Mouse (Mus musculus) midbrain, embryonic 11.5 days (tissue): ENCODE results near the gene Sf3b2. TPM values are rescaled to one million over a fixed set of nuclear protein-coding genes. Genes with fewer than 3 reads are reported as not detected.

ENCODE experiments used
- ATAC-seq: fragments of 200-750 bp; cut with Nextera tagmentation; 2 replicates; pipeline ENCODE4 v1.8.0; 2017; ENCODE audit warnings: moderate TSS enrichment, moderate library complexity; ENCODE audit not compliant: low FRiP score
- DNase-seq: peaks from one replicate; pipeline ENCODE4 v3.0.0; 2015; ENCODE audit warnings: low spot score; ENCODE audit errors: missing footprints
- H3K27ac ChIP-seq: fragments of 300-500 bp; sonication (generic); 2 replicates; pipeline ENCODE4 v1.5.1; 2014; ENCODE audit warnings: low read depth, low read length
- H3K27me3 ChIP-seq: fragments of 300-500 bp; sonication (generic); 2 replicates; pipeline ENCODE4 v1.6.1; 2014; ENCODE audit warnings: mild to moderate bottlenecking, low read length, moderate library complexity, mixed read lengths; ENCODE audit not compliant: control insufficient read depth, insufficient read depth
- H3K36me3 ChIP-seq: fragments of 300-500 bp; sonication (generic); 2 replicates; pipeline ENCODE4 v1.6.1; 2014; ENCODE audit warnings: mild to moderate bottlenecking, low read length, moderate library complexity, mixed read lengths; ENCODE audit not compliant: control insufficient read depth, insufficient read depth
- H3K4me1 ChIP-seq: fragments of 300-500 bp; sonication (generic); 2 replicates; pipeline ENCODE4 v1.6.1; 2014; ENCODE audit warnings: low read length; ENCODE audit not compliant: control insufficient read depth, insufficient read depth
- H3K4me2 ChIP-seq: fragments of 300-500 bp; sonication (generic); 2 replicates; pipeline ENCODE4 v1.6.1; 2014; ENCODE audit warnings: mild to moderate bottlenecking, moderate library complexity
- H3K4me3 ChIP-seq: fragments of 300-500 bp; sonication (generic); 2 replicates; pipeline ENCODE4 v1.5.1; 2014; ENCODE audit warnings: low read depth, low read length
- H3K9ac ChIP-seq: fragments of 300-500 bp; sonication (generic); 2 replicates; pipeline ENCODE4 v1.6.1; 2014; ENCODE audit warnings: low read length
- H3K9me3 ChIP-seq: fragments of 300-500 bp; sonication (generic); 2 replicates; pipeline ENCODE4 v1.6.1; 2016; ENCODE audit warnings: low read length; ENCODE audit not compliant: control insufficient read depth
- WGBS: fragments of 180-500 bp; shearing (Covaris S2); extraction: QIAGEN DNeasy Blood & Tissue Kit; methylation state at CpG from one replicate; pipeline ENCODE4 v1.1.7; 2014; 5-methylcytosine and 5-hydroxymethylcytosine counted together
- polyA plus RNA-seq: library from polyadenylated mRNA; unstranded; fragments of >200 nt; fragmentation: Nextera tagmentation; extraction: Ambion mirVana; gene quantifications from 2 replicates; pipeline ENCODE4 v1.2.1, GENCODE M21; 2014

Sf3b2 gene
- polyA plus RNA-seq, 1 experiment from 2014 or later: 399 TPM

- no peak for DNase-seq
Measured at GRCm38 (mm10) chr19:5306968-5307734, 11.9 kb upstream of the Sf3b2 start.

GRCm38 (mm10) chr19:5306279-5306678 lies 11.0 kb upstream of the Sf3b2 start:
- peak; percentile 49 for DNase-seq
- H3K4me3 ChIP-seq: no peak overlapping the region
- WGBS: 77% methylated on average over 6 of the region's 6 CpGs
- no peak overlapping the region for H3K9ac ChIP-seq
- H3K36me3 ChIP-seq: peaks cover 10% of the 10 kb centered on the region
- peaks cover 5% of the 10 kb centered on the region; the same call in 1 of the 2 replicates for H3K27me3 ChIP-seq
- no peaks in the 10 kb centered on the region for H3K4me1 ChIP-seq
- H3K9me3 ChIP-seq: no peaks in the 10 kb centered on the region; the same call in 1 of the 2 replicates
- no peak overlapping the region for H3K4me2 ChIP-seq
- no peak for ATAC-seq
- no peak overlapping the region for H3K27ac ChIP-seq

More at GRCm38 (mm10) chr19:5306968-5307734, 11.9 kb upstream of the Sf3b2 start:
- H3K4me1 ChIP-seq: no peaks in the 10 kb centered on the region
- no peak overlapping the region for H3K27ac ChIP-seq
- H3K27me3 ChIP-seq: peaks cover 5% of the 10 kb centered on the region; the same call in 1 of the 2 replicates
- no peak for ATAC-seq
- peaks cover 10% of the 10 kb centered on the region for H3K36me3 ChIP-seq
- no peak overlapping the region for H3K9ac ChIP-seq
- peak overlapping the region; percentile 22; the same call in 1 of the 2 replicates for H3K4me2 ChIP-seq
- no peak overlapping the region for H3K4me3 ChIP-seq
- no peaks in the 10 kb centered on the region; the same call in 1 of the 2 replicates for H3K9me3 ChIP-seq
- WGBS: 43% methylated on average over 98 of the region's 98 CpGs

- no peak overlapping the region for H3K9ac ChIP-seq
- no peak overlapping the region for H3K4me2 ChIP-seq
- H3K27ac ChIP-seq: no peak overlapping the region
- no peak overlapping the region for H3K4me3 ChIP-seq
- DNase-seq (no peak), ATAC-seq (no peak)
- peaks cover 11% of the 10 kb centered on the region for H3K4me1 ChIP-seq
- no peaks in the 10 kb centered on the region; the same call in 1 of the 2 replicates for H3K9me3 ChIP-seq
- peaks cover 5% of the 10 kb centered on the region; the same call in 1 of the 2 replicates for H3K27me3 ChIP-seq
- 38% methylated on average over 4 of the region's 4 CpGs for WGBS
- H3K36me3 ChIP-seq: peaks cover 8% of the 10 kb centered on the region
Measured at GRCm38 (mm10) chr19:5302455-5302854, 7.2 kb upstream of the Sf3b2 start.

- peaks cover 11% of the 10 kb centered on the region for H3K4me1 ChIP-seq
- 80% methylated on average over 6 of the region's 6 CpGs for WGBS
Measured at GRCm38 (mm10) chr19:5300588-5300987, 5.3 kb upstream of the Sf3b2 start.

GRCm38 (mm10) chr19:5297903-5298800 lies 2.9 kb upstream of the Sf3b2 start, which contains the start of gene Gal3st3:
Gene Gal3st3 (plus strand): TSS chr19:5298331.
- Histone ChIP-seq H3K36me3 (peaks cover 2% of the 10 kb centered on the region; the same call in 1 of the 2 replicates), H3K9ac (peak within 1 kb of the TSS; percentile 87), H3K4me2 (peak within 1 kb of the TSS; percentile 76), H3K4me3 (peak within 1 kb of the TSS; percentile 58), H3K27ac (peak within 1 kb of the TSS; percentile 70), H3K9me3 (no peaks in the 10 kb centered on the region), H3K27me3 (no peaks in the 10 kb centered on the region), H3K4me1 (peaks cover 19% of the 10 kb centered on the region)
- 5% methylated on average over 32 of the region's 32 CpGs for WGBS
- DNase-seq (peak; percentile 93), ATAC-seq (peak; percentile 54)

More at GRCm38 (mm10) chr19:5300588-5300987, 5.3 kb upstream of the Sf3b2 start:
- no peaks in the 10 kb centered on the region for H3K9me3 ChIP-seq
- H3K9ac ChIP-seq: no peak overlapping the region
- DNase-seq (no peak), ATAC-seq (no peak)
- no peaks in the 10 kb centered on the region for H3K36me3 ChIP-seq
- H3K27ac ChIP-seq: no peak overlapping the region
- no peak overlapping the region for H3K4me3 ChIP-seq
- no peak overlapping the region for H3K4me2 ChIP-seq
- H3K27me3 ChIP-seq: no peaks in the 10 kb centered on the region

- Histone ChIP-seq H3K36me3 (peaks cover 12% of the 10 kb centered on the region), H3K4me2 (no peak overlapping the region), H3K4me1 (peaks cover 19% of the 10 kb centered on the region), H3K4me3 (no peak overlapping the region), H3K27ac (no peak overlapping the region), H3K27me3 (no peaks in the 10 kb centered on the region), H3K9me3 (no peaks in the 10 kb centered on the region), H3K9ac (no peak overlapping the region)
- DNase-seq (no peak), ATAC-seq (no peak)
- WGBS: 91% methylated on average over 5 of the region's 5 CpGs
Measured at GRCm38 (mm10) chr19:5296630-5297029, 1.4 kb upstream of the Sf3b2 start.

GRCm38 (mm10) chr19:5295736-5296075 lies 451 bp upstream of the Sf3b2 start:
- Histone ChIP-seq H3K27ac (peak overlapping the region; percentile 72; the same call in 1 of the 2 replicates), H3K4me3 (peak overlapping the region; percentile 60), H3K9ac (peak overlapping the region; percentile 82), H3K4me2 (peak overlapping the region; percentile 50), H3K9me3 (no peaks in the 10 kb centered on the region), H3K27me3 (no peaks in the 10 kb centered on the region), H3K36me3 (peaks cover 16% of the 10 kb centered on the region), H3K4me1 (peaks cover 19% of the 10 kb centered on the region)
- ATAC-seq (peak; percentile 60), DNase-seq (no peak)
- WGBS: 7% methylated on average over 13 of the region's 13 CpGs

- Histone ChIP-seq H3K9me3 (no peaks in the 10 kb centered on the region), H3K9ac (no peak overlapping the region), H3K4me3 (no peak overlapping the region), H3K4me1 (no peaks in the 10 kb centered on the region), H3K4me2 (no peak overlapping the region), H3K27ac (no peak overlapping the region), H3K27me3 (no peaks in the 10 kb centered on the region), H3K36me3 (peaks cover 34% of the 10 kb centered on the region)
- WGBS: 93% methylated on average over 8 of the region's 8 CpGs
- ATAC-seq (no peak), DNase-seq (no peak)
Measured at GRCm38 (mm10) chr19:5278381-5278780, 16.9 kb downstream of the Sf3b2 start.
